Mouse (Mus musculus): ENCODE results near the gene Ugcg.

DNA sequence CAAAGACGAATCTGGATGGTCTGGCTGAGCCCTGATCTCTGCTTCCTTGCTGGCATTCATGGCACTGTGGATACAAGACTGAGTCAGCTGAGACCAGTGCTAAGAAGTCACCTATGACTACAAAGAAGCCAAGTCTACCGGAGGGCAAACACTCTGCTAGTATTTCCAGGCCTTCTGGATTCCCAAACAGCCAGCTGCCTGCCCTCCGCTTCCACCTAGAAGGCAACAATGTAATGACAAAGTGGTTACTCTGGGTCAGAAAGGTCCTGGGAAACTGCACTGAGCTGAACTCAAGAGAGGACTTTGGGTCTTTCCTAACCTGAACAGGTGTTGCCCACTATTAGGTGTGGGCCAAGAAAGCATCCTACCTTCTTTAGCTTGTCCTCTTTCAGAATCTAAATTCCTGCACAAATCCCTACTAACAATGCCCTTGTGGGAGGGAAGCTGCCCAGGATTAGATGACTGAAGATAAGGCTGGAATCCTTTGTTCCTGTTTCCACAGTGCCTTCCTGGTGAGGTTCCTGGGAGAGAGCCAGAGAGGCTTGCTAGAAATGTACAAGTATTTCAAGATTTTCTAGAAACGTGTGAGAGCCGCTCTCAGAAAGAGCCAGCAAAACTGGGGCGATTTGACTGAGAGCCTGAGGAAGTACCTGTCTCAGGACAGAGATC is 63.5 kb downstream of the Ugcg start:
- TF ChIP-seq CTCF (IDR thresholded peaks at IDR 0.05; ENCODE audit: low read depth) (no peak), EP300 (IDR thresholded peaks at IDR 0.05; ENCODE audit: low read depth) (no peak)
